Mouse (Mus musculus) G1E (cell line): ENCODE results near the gene Ubald1. TPM values are rescaled to one million over a fixed set of nuclear protein-coding genes. Genes with fewer than 3 reads are reported as not detected.

ENCODE experiments used
- ATAC-seq: 2 replicates; pipeline ENCODE4 v1.8.0; 2016; ENCODE audit warnings: mild to moderate bottlenecking; ENCODE audit not compliant: insufficient number of reproducible peaks, poor library complexity, low FRiP score, severe bottlenecking; ENCODE audit errors: extremely low read depth
- DNase-seq: peaks from one replicate; pipeline ENCODE4 v3.0.0; 2012; ENCODE audit warnings: low spot score
- H3K27me3 ChIP-seq: 2 replicates; pipeline ENCODE4 v1.6.1; 2012; ENCODE audit warnings: mild to moderate bottlenecking, low read length, inconsistent platforms; ENCODE audit not compliant: insufficient read depth
- H3K36me3 ChIP-seq: replicated peaks from 2 replicates; pipeline ENCODE3; 2012; ENCODE audit warnings: mild to moderate bottlenecking, inconsistent platforms
- H3K4me1 ChIP-seq: 2 replicates; pipeline ENCODE4 v1.6.1; 2012; ENCODE audit warnings: low read depth, low read length, inconsistent platforms, mixed read lengths; ENCODE audit not compliant: insufficient read depth
- H3K4me3 ChIP-seq: 2 replicates; pipeline ENCODE4 v1.5.1; 2012; ENCODE audit warnings: low read depth, mild to moderate bottlenecking, inconsistent platforms, low read length, moderate library complexity, mixed read lengths
- H3K9me3 ChIP-seq: replicated peaks from 2 replicates; pipeline ENCODE4 v1.6.1; 2012; ENCODE audit warnings: inconsistent platforms
- CTCF ChIP-seq: IDR thresholded peaks from 2 replicates; pipeline ENCODE4 v1.5.1; 2012; ENCODE audit warnings: low read depth, low read length, inconsistent platforms, mixed read lengths
- GATA1 ChIP-seq: IDR thresholded peaks from 2 replicates; pipeline ENCODE4 v1.6.1; 2012; ENCODE audit warnings: borderline replicate concordance, low read length, inconsistent platforms, mixed read lengths
- GATA2 ChIP-seq: IDR thresholded peaks from 2 replicates; pipeline ENCODE4 v1.6.1; 2012; ENCODE audit warnings: low read depth, low read length, inconsistent platforms, borderline replicate concordance
- POLR2AphosphoS5 ChIP-seq: IDR thresholded peaks from 2 replicates; pipeline ENCODE4 v1.6.1; 2012; ENCODE audit warnings: low read depth, low read length, inconsistent platforms; ENCODE audit not compliant: insufficient replicate concordance
- TAL1 ChIP-seq: conservative IDR thresholded peaks from 2 replicates; pipeline ENCODE4 v1.6.1; 2012; ENCODE audit warnings: low read depth, low read length, inconsistent platforms, mixed read lengths
- polyA plus RNA-seq: library from polyadenylated mRNA; stranded (reverse); fragments of >175 nt; gene quantifications from 2 replicates; pipeline ENCODE4 v1.2.3, GENCODE M21; 2012
- total RNA-seq, 2 experiments: library from RNA; stranded (forward) in 1 of 2; stranded (reverse) in 1 of 2; fragments of 200-1000 nt in 1 of 2; fragments of >200 nt in 1 of 2; fragmentation: Nextera tagmentation in 1 of 2; gene quantifications; 2 replicates each; pipeline ENCODE4 v1.2.3; 2014 to 2017

Ubald1 gene
- total RNA-seq (2014; fragmentation: Nextera tagmentation) (58.9 and 70.4 TPM in 2 replicates), total RNA-seq (2017) (6.9 and 7.2 TPM in 2 replicates), polyA plus RNA-seq (189 and 228 TPM in 2 replicates)

- ATAC-seq (peak; percentile 78), DNase-seq (peak; percentile 92)
- peaks cover 31% of the 10 kb centered on the region for H3K36me3 ChIP-seq
- peaks cover 74% of the 10 kb centered on the region for H3K4me1 ChIP-seq
- H3K9me3 ChIP-seq: no peaks in the 10 kb centered on the region
- H3K27me3 ChIP-seq: no peaks in the 10 kb centered on the region
- peak within 1 kb of the TSS; percentile 89 for H3K4me3 ChIP-seq
- no peak for TF ChIP-seq GATA1
Observed at GRCm38 (mm10) chr16:4880136-4880825, at the start of gene Ubald1. TSS of gene Ubald1 (minus strand) at chr16:4880315.

- Histone ChIP-seq H3K9me3 (no peaks in the 10 kb centered on the region), H3K27me3 (no peaks in the 10 kb centered on the region), H3K4me3 (no peak overlapping the region), H3K4me1 (no peaks in the 10 kb centered on the region), H3K36me3 (peaks cover 92% of the 10 kb centered on the region)
- TF ChIP-seq GATA2 (no peak), GATA1 (no peak), TAL1 (no peak), POLR2AphosphoS5 (no peak), CTCF (no peak)
- no peak for DNase-seq
- no peak for ATAC-seq
Observed at GRCm38 (mm10) chr16:4928474-4928873, 48.4 kb upstream of the Ubald1 start.

- Histone ChIP-seq H3K27me3 (no peaks in the 10 kb centered on the region), H3K4me1 (no peaks in the 10 kb centered on the region), H3K9me3 (no peaks in the 10 kb centered on the region), H3K36me3 (peaks cover 92% of the 10 kb centered on the region), H3K4me3 (no peak overlapping the region)
- no peak for TF ChIP-seq GATA2
- TF ChIP-seq TAL1: no peak
- TF ChIP-seq GATA1: no peak
- DNase-seq (no peak), ATAC-seq (no peak)
Observed at GRCm38 (mm10) chr16:4927967-4928366, 47.9 kb upstream of the Ubald1 start.

- H3K4me3 ChIP-seq: no peak overlapping the region
- peaks cover 84% of the 10 kb centered on the region for H3K36me3 ChIP-seq
- H3K4me1 ChIP-seq: no peaks in the 10 kb centered on the region
- no peaks in the 10 kb centered on the region for H3K9me3 ChIP-seq
- DNase-seq (no peak), ATAC-seq (no peak)
- TF ChIP-seq TAL1 (no peak), GATA2 (no peak), POLR2AphosphoS5 (no peak), CTCF (no peak), GATA1 (no peak)
- no peaks in the 10 kb centered on the region for H3K27me3 ChIP-seq
Observed at GRCm38 (mm10) chr16:4923996-4924395, 43.9 kb upstream of the Ubald1 start.

- no peak for TF ChIP-seq GATA2
- no peak for TF ChIP-seq GATA1
- no peak for TF ChIP-seq TAL1
- TF ChIP-seq CTCF: no peak
- no peak for TF ChIP-seq POLR2AphosphoS5
- no peak for DNase-seq
- H3K27me3 ChIP-seq: no peaks in the 10 kb centered on the region
- H3K36me3 ChIP-seq: peaks cover 80% of the 10 kb centered on the region
- H3K4me1 ChIP-seq: no peaks in the 10 kb centered on the region
- ATAC-seq: no peak
- H3K9me3 ChIP-seq: no peaks in the 10 kb centered on the region
- H3K4me3 ChIP-seq: no peak overlapping the region
Observed at GRCm38 (mm10) chr16:4922481-4922880, 42.4 kb upstream of the Ubald1 start.

- Histone ChIP-seq H3K4me1 (peaks cover 2% of the 10 kb centered on the region; the same call in 1 of the 2 replicates), H3K36me3 (peaks cover 74% of the 10 kb centered on the region), H3K9me3 (no peaks in the 10 kb centered on the region), H3K27me3 (no peaks in the 10 kb centered on the region), H3K4me3 (no peak overlapping the region)
- TF ChIP-seq GATA2: no peak
- TF ChIP-seq CTCF: no peak
- TF ChIP-seq TAL1: no peak
- no peak for TF ChIP-seq POLR2AphosphoS5
- no peak for TF ChIP-seq GATA1
- DNase-seq: no peak
- ATAC-seq: no peak
Observed at GRCm38 (mm10) chr16:4920556-4920955, 40.4 kb upstream of the Ubald1 start.
